Mouse (Mus musculus) embryonic fibroblast, embryonic 13.5 days (primary cell): ENCODE measurements around the gene Cacna1h. TPM values are rescaled to one million over a fixed set of nuclear protein-coding genes. Genes with fewer than 3 reads are reported as not detected.

Source experiments
- H3K27ac ChIP-seq: 2 replicates; pipeline ENCODE4 v1.5.1; 2012; ENCODE audit warnings: low read length, control low read depth, inconsistent platforms; ENCODE audit not compliant: insufficient read depth
- H3K4me1 ChIP-seq: 2 replicates; pipeline ENCODE4 v1.6.1; 2011; ENCODE audit warnings: low read length; ENCODE audit not compliant: control insufficient read depth, insufficient read depth
- H3K4me3 ChIP-seq: 2 replicates; pipeline ENCODE4 v1.5.1; 2011; ENCODE audit warnings: mild to moderate bottlenecking, control low read depth, low read length; ENCODE audit not compliant: insufficient read depth
- CTCF ChIP-seq: IDR thresholded peaks from 2 replicates; pipeline ENCODE4 v1.5.1; 2011; ENCODE audit warnings: mild to moderate bottlenecking, control low read depth, low read length, moderate library complexity, borderline replicate concordance; ENCODE audit not compliant: insufficient read depth
- POLR2A ChIP-seq: IDR thresholded peaks from 2 replicates; pipeline ENCODE4 v1.6.1; 2011; ENCODE audit warnings: low read depth, mild to moderate bottlenecking, control low read depth, low read length, moderate library complexity
- polyA plus RNA-seq: library from polyadenylated mRNA; stranded (reverse); fragments of >200 nt; gene quantifications from 2 replicates; pipeline ENCODE4 v1.2.4, GENCODE M21; 2011; ENCODE audit warnings: low read depth; ENCODE audit not compliant: missing spikeins, insufficient read length

The Cacna1h gene
- polyA plus RNA-seq: 10.6 and 12.3 TPM in 2 replicates

- Histone ChIP-seq H3K4me1 (no peaks in the 10 kb centered on the region), H3K27ac (no peak within 1 kb of the TSS)
Observed at GRCm38 (mm10) chr17:25433617-25434606, at the start of gene Cacna1h. Gene Cacna1h (minus strand): TSS chr17:25433783.

DNA sequence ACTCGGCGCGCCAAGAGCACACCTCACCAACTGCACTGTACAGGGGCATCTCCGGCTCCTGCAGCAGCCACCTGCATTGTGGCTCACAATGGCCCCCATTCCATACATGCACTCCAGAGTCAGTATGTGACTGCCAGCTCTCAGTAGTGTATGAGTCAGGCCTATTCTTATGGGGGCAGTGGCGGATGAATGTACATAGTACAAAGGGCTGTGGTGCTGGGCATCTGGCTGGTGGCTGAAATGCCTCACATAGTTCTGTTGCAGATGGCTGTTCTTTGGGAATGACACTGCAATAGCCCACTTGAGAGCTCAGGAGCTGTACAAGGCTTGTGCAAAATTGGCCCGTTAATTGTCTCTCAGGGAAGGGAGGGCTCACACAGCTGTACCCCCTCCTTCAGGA is 48.5 kb upstream of the Cacna1h start:
- no peak overlapping the region for H3K27ac ChIP-seq
- TF ChIP-seq POLR2A (no peak), CTCF (no peak)
- H3K4me3 ChIP-seq: no peak overlapping the region
- no peaks in the 10 kb centered on the region for H3K4me1 ChIP-seq

More at GRCm38 (mm10) chr17:25433617-25434606, at the start of gene Cacna1h:
- peak within 1 kb of the TSS; percentile 40 for H3K4me3 ChIP-seq
- peak; percentile 21; the same call in 1 of the 2 replicates for TF ChIP-seq CTCF
- peak; percentile 58 for TF ChIP-seq POLR2A

DNA sequence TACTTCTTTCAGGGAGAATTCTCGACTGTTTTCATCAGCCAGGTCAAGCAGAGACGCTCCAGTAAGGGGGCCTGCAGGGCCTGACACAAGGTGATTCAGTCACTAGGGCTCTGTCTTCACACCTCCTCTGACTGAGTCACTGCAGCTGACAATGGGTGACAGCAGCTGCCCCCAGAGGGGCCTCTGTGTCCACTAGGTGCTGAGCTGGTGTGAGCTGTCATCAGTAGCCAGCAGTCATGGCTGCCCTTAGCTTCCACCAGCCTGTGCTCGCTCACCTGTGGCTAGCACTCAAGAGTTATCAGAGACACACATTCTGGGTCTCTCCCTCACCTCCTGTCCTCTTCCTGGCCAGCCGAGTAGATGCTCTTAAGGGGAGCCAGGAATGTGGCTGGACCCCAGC is 47.2 kb upstream of the Cacna1h start:
- no peaks in the 10 kb centered on the region for H3K4me1 ChIP-seq
- H3K4me3 ChIP-seq: no peak overlapping the region
- TF ChIP-seq POLR2A (no peak), CTCF (no peak)
- H3K27ac ChIP-seq: no peak overlapping the region

GRCm38 (mm10) chr17:25480152-25480551 is 46.6 kb upstream of the Cacna1h start:
- TF ChIP-seq CTCF: no peak
- TF ChIP-seq POLR2A: no peak

GRCm38 (mm10) chr17:25475946-25476744 is 42.6 kb upstream of the Cacna1h start:
- Histone ChIP-seq H3K27ac (no peak overlapping the region), H3K4me3 (no peak overlapping the region), H3K4me1 (no peaks in the 10 kb centered on the region)
- TF ChIP-seq POLR2A (no peak), CTCF (peak; percentile 27; the same call in 1 of the 2 replicates)

More at GRCm38 (mm10) chr17:25480152-25480551, 46.6 kb upstream of the Cacna1h start:
- Histone ChIP-seq H3K27ac (no peak overlapping the region), H3K4me3 (no peak overlapping the region), H3K4me1 (no peaks in the 10 kb centered on the region)

DNA sequence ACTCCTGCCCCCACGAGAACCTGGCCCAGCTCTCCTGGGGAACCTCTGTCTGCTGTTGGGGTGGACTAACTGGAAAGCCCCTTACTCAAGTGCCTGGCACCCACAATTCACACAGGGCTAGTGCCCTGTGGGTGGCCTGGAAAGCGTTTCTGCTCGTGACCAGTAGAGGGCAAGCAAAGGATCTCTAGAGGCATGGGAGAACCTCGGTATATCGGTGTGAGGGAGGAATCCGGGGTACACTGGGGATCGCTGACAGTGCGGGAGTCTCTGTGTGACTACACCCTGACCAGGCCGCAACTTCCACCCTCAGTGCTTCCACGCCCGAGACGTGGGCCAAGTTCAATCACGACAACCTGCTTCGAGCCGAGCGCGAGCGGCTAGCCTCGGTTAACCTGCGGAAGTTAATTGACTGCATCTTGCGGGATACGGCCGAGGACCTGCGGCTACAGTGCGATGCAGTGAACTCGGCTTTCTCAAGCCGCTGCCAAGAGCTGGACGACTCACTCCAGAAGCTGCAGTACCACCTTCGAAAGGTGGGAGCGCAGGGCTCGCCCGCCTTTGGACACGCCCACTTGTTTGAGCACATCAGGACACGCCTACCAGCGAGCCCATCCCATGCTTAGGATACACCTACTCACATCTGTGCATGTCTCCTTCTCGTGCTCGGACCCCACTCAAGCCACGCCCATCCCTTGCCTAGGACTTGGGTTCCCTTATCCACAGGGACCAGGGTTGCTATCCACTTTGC is 40.9 kb upstream of the Cacna1h start:
- peak overlapping the region; percentile 36 for H3K4me3 ChIP-seq
- TF ChIP-seq CTCF: peak; percentile 55; the same call in 1 of the 2 replicates
- TF ChIP-seq POLR2A: no peak
- H3K27ac ChIP-seq: no peak overlapping the region
- no peaks in the 10 kb centered on the region for H3K4me1 ChIP-seq

GRCm38 (mm10) chr17:25472044-25472443 is 38.5 kb upstream of the Cacna1h start:
- TF ChIP-seq POLR2A (no peak), CTCF (no peak)
- no peaks in the 10 kb centered on the region for H3K4me1 ChIP-seq
- H3K4me3 ChIP-seq: no peak overlapping the region

DNA sequence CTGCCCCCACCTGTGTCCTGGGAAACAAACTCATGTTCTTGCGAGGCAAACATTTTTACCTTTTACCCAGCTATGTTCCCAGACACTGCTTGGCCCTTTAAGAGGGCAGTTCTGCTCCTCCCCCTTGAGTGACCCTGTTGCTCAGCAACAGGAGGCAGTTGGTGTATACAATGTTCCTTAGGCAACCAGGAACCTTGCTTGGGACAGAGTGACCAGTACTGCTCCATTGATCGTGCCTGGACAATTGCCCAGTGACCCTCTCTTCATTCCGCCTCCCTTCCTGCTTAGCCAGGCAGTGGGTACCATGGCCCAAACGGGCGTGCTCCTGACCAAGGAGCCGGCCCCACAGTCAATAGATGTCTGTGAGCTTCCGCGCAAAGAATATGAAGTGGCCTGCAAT is 37.8 kb upstream of the Cacna1h start:
- Histone ChIP-seq H3K27ac (no peak overlapping the region), H3K4me1 (no peaks in the 10 kb centered on the region), H3K4me3 (no peak overlapping the region)
- TF ChIP-seq CTCF: no peak
- TF ChIP-seq POLR2A: no peak

More at GRCm38 (mm10) chr17:25472044-25472443, 38.5 kb upstream of the Cacna1h start:
- H3K27ac ChIP-seq: no peak overlapping the region

DNA sequence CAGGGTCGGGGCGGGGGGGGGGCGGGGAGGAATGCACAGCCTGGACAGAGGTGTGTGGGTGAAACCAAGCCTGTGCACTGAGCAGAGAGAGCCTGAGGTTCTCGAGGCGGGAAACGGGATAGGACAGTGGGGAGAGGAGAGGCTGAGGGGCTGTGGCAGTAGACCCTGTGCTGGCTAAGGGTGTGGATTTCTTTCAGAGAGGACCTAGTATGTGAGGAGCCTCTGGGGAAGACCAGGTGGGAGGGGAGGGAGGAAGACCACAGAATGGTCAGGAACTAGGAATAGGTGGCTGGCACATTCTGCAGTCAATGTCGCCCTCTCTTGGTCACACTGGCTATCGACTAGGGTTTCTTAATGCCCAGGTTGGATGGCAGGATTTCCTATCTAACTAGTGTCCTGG is 36.2 kb upstream of the Cacna1h start:
- Histone ChIP-seq H3K4me1 (no peaks in the 10 kb centered on the region), H3K4me3 (no peak overlapping the region), H3K27ac (no peak overlapping the region)
- peak; percentile 89 for TF ChIP-seq CTCF
- TF ChIP-seq POLR2A: no peak
